Mouse (Mus musculus): Measurements from ENCODE around the gene C530008M17Rik. TPM values are rescaled to one million over a fixed set of nuclear protein-coding genes. Genes with fewer than 3 reads are reported as not detected.

C530008M17Rik gene
- total and polyA plus RNA-seq, 3 experiments, result 0.04 to 0.44 TPM; not detected in 1

- no peaks in the 10 kb centered on the region for H3K27me3 ChIP-seq (replicated peaks)
- H3K27ac ChIP-seq (ENCODE audit: insufficient read depth, low read depth), result no peak overlapping the region
- no peak overlapping the region for H3K4me2 ChIP-seq (ENCODE audit: insufficient read depth, low read depth, poor library complexity, severe bottlenecking)
- no peak for DNase-seq (ENCODE audit: extremely low read depth)
- H3K4me3 ChIP-seq (replicated peaks in 1 of 3; ENCODE audit: low read depth in 2 of 3, low read length in 2 of 3, poor library complexity in 1 of 3), result no peak overlapping the region
- dilution Hi-C loops (cut with MboI; ENCODE audit: extremely low pct_ligation_motif_present, extremely low pct_unique_long_range_greater_than_20kb, low sequenced_read_pairs) (no loop called here), in situ Hi-C loops (cut with MboI; ENCODE audit: low pct_ligation_motif_present, low pct_unique_long_range_greater_than_20kb, low sequenced_read_pairs) (no loop called here)
- H3K4me1 ChIP-seq (ENCODE audit: control insufficient read depth in 1 of 2, insufficient read depth in 2 of 2), result no peaks in the 10 kb centered on the region
- H3K36me3 ChIP-seq (replicated peaks in 1 of 2; ENCODE audit: control insufficient read depth in 1 of 2, insufficient read depth in 1 of 2, low read length in 1 of 2), result peaks cover 33 to 56% of the 10 kb centered on the region in 2 experiments
- no peak overlapping the region for H3K9ac ChIP-seq (ENCODE audit: insufficient read depth, low read depth)
- H3K9me3 ChIP-seq (replicated peaks; ENCODE audit: low read length), result no peaks in the 10 kb centered on the region
- no peaks in the 10 kb centered on the region for H3K79me2 ChIP-seq (replicated peaks; ENCODE audit: control insufficient read depth, extremely low read depth, insufficient read depth, poor library complexity, severe bottlenecking)
- TF ChIP-seq CTCF (conservative IDR thresholded peaks at IDR 0.05 in 1 of 2, IDR thresholded peaks at IDR 0.05 in 1 of 2; ENCODE audit: low read depth in 2 of 2, low read length in 2 of 2) (no peak), PAX5 (IDR thresholded peaks at IDR 0.05; ENCODE audit: low read length) (no peak), SMC3 (IDR thresholded peaks at IDR 0.05; ENCODE audit: low read depth, low read length) (no peak), MXI1 (IDR thresholded peaks at IDR 0.05; ENCODE audit: low read depth, low read length) (no peak), CHD1 (IDR thresholded peaks at IDR 0.05; ENCODE audit: low read depth, low read length) (no peak), E2F4 (IDR thresholded peaks at IDR 0.05; ENCODE audit: insufficient replicate concordance, low read depth, low read length) (no peak), ZNF384 (IDR thresholded peaks at IDR 0.05; ENCODE audit: low read depth, low read length) (no peak), EP300 (IDR thresholded peaks at IDR 0.05; ENCODE audit: low read length) (no peak), ETS1 (conservative IDR thresholded peaks at IDR 0.05; ENCODE audit: low read depth, low read length) (no peak), USF2 (conservative IDR thresholded peaks at IDR 0.05; ENCODE audit: low read depth, low read length) (no peak), MEF2A (IDR thresholded peaks at IDR 0.05; ENCODE audit: borderline replicate concordance, low read depth, low read length) (no peak), MAX (IDR thresholded peaks at IDR 0.05; ENCODE audit: low read length) (no peak)
Observed at GRCm38 (mm10) chr5:76645091-76645868, 11.0 kb upstream of the C530008M17Rik start.

DNA sequence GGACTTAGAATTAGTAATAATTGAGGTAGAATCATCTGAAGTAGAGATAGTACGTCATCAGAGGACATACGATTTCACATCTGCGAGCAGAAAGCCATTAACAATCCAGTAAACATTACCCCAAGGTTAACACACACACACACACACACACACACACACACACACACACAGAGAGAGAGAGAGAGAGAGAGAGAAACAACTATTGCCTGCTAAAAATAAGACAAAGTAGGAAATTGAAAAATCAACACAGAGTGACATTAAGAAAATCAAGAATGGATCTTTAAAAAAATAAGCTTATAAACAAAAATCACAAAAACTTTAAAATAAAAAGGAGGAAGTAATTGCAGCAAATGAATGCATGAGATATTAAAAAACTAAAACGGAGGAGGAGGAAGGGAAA is 6.4 kb upstream of the C530008M17Rik start:
- H3K4me1 ChIP-seq (ENCODE audit: control insufficient read depth in 1 of 2, insufficient read depth in 2 of 2), result no peaks in the 10 kb centered on the region
- no peak overlapping the region for H3K27ac ChIP-seq (ENCODE audit: insufficient read depth, low read depth)
- no peaks in the 10 kb centered on the region for H3K79me2 ChIP-seq (replicated peaks; ENCODE audit: control insufficient read depth, extremely low read depth, insufficient read depth, poor library complexity, severe bottlenecking)
- DNase-seq (ENCODE audit: extremely low read depth), result no peak
- peaks cover 0 to 14% of the 10 kb centered on the region in 2 experiments for H3K36me3 ChIP-seq (replicated peaks in 1 of 2; ENCODE audit: control insufficient read depth in 1 of 2, insufficient read depth in 1 of 2, low read length in 1 of 2)
- H3K9me3 ChIP-seq (replicated peaks; ENCODE audit: low read length), result no peaks in the 10 kb centered on the region
- TF ChIP-seq TCF12 (IDR thresholded peaks at IDR 0.05; ENCODE audit: low read depth, low read length) (no peak), HCFC1 (IDR thresholded peaks at IDR 0.05; ENCODE audit: low read depth, low read length) (no peak), MXI1 (IDR thresholded peaks at IDR 0.05; ENCODE audit: low read depth, low read length) (no peak), KAT2A (IDR thresholded peaks at IDR 0.05; ENCODE audit: insufficient replicate concordance, low read length) (no peak), MEF2A (IDR thresholded peaks at IDR 0.05; ENCODE audit: borderline replicate concordance, low read depth, low read length) (no peak), ZC3H11A (IDR thresholded peaks at IDR 0.05; ENCODE audit: low read depth, low read length) (no peak), MAFK (IDR thresholded peaks at IDR 0.05; ENCODE audit: insufficient replicate concordance, low read length) (no peak), RAD21 (IDR thresholded peaks at IDR 0.05; ENCODE audit: low read depth, low read length) (no peak), TBP (conservative IDR thresholded peaks at IDR 0.05; ENCODE audit: low read depth, low read length) (no peak), E2F4 (IDR thresholded peaks at IDR 0.05; ENCODE audit: insufficient replicate concordance, low read depth, low read length) (no peak), SMC3 (IDR thresholded peaks at IDR 0.05; ENCODE audit: low read depth, low read length) (no peak), IRF4 (IDR thresholded peaks at IDR 0.05; ENCODE audit: low read depth, low read length) (no peak), MAX (IDR thresholded peaks at IDR 0.05; ENCODE audit: low read length) (no peak), PAX5 (IDR thresholded peaks at IDR 0.05; ENCODE audit: low read length) (no peak), CHD2 (IDR thresholded peaks at IDR 0.05; ENCODE audit: low read length) (no peak), USF1 (IDR thresholded peaks at IDR 0.05; ENCODE audit: low read depth, low read length) (no peak), ZNF384 (IDR thresholded peaks at IDR 0.05; ENCODE audit: low read depth, low read length) (no peak), JUN (IDR thresholded peaks at IDR 0.05; ENCODE audit: insufficient read depth, low read depth, low read length) (no peak)
- no peaks in the 10 kb centered on the region for H3K27me3 ChIP-seq (replicated peaks)
- no peak overlapping the region for H3K4me3 ChIP-seq (replicated peaks in 1 of 3; ENCODE audit: low read depth in 2 of 3, low read length in 2 of 3, poor library complexity in 1 of 3)
- dilution Hi-C loops (cut with MboI; ENCODE audit: extremely low pct_ligation_motif_present, extremely low pct_unique_long_range_greater_than_20kb, low sequenced_read_pairs), result no loop called here
- no peak overlapping the region for H3K4me2 ChIP-seq (ENCODE audit: insufficient read depth, low read depth, poor library complexity, severe bottlenecking)
- H3K9ac ChIP-seq (ENCODE audit: insufficient read depth, low read depth), result no peak overlapping the region
- in situ Hi-C loops (cut with MboI; ENCODE audit: low pct_ligation_motif_present, low pct_unique_long_range_greater_than_20kb, low sequenced_read_pairs), result no loop called here

Measured in CH12.LX (cell line).